Mouse (Mus musculus) neural tube, embryonic 10.5 days (tissue): ENCODE measurements at regions not wholly inside any gene's neighbourhood (a gene's known extent, or its start where the extent isn't known, plus 50 kb on each side); places are given as distances from the start of the nearest gene placed in this dataset.

Experiments
- DNase-seq: peaks from one replicate; pipeline ENCODE4 v3.0.0-alpha.2; 2017; ENCODE audit warnings: low spot score; ENCODE audit errors: extremely low spot score

DNA sequence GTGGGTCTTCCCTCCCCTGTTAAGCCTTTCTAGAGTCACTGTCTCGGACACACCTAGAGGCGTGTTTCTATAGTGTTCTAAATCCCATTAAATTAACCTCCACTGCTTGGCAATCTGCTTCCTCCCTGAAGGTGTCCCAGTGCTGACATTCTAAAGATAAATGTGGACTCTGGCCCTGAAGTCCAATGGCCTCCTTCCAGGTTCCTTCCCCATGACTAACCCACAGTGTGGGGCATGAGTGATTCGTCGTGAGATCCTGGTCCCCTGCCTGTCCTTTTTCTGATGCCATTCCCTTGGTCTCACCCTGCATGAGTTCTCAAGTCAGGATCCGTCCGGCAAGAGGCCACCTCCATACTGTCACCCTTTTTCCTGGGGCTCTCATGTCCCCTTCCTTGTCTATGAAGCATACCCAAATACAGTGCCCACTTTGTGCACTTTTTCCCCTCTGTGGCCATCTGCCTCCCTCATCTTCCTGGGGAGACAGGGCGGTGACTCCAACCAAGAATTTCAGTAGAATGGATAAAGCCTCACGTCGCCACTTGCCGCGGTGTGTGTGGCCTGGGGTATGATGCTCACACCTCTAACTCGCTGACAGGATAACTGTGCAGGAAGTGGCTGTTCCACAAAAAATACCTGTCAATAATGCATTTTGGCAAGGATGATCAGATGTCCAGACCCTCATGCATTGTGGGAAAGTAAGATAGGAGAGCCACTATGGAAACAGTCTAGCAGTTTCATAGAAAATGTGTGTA is 152.9 kb downstream of the Gm9376 start:
- DNase-seq: no peak

DNA sequence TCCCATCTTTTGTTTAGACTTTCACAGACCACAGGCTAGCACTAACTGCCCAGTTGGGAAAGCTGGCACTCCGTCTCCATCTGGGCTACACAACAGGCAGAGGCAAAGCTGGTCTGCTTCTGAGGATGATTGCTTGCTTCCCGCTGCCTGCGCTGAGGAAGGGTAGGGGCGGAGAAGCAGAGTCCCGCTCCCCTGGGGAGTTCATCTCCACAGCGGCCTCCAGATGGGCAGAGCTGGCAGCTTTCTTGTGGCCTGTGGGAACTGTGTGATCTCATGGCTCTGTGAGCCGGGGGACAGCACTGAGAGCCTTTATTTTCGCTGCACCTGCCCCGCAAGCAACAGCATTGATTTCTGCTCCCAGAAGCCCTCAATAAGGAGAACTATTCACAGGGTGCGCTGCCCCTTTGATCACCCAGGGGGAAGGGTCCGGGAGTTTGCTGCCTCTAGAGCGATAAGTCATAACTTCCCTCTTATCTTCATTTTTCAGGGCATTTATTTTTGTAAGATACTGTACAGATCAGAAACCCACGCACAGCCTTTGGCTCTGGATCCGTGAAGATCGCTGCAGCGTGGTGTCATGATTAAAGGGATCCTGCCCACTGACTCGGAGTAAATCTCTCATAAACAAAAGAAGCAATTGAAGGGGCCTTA is 155.7 kb downstream of the Gm9376 start:
- peak; percentile 55 for DNase-seq

DNA sequence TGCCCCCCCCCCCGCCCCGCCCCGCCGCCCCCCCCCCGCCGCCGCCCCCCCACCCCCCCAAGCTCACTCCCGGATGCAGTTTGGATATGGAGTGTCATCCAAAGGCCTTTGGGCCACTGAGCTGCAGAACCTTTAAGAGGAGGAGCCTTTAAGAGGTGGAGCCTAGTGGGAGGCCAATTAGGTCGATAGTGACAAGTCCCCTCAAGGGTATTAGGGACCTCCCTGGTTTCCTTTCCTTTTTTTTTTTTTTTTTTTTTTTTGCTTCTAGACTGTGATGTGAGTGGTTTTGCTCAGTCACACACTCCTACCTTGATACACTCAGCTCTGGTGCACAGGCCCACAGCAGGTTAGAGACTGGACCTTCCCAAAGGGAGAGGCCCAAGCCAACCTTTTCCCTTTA is 156.5 kb downstream of the Gm9376 start:
- no peak for DNase-seq

DNA sequence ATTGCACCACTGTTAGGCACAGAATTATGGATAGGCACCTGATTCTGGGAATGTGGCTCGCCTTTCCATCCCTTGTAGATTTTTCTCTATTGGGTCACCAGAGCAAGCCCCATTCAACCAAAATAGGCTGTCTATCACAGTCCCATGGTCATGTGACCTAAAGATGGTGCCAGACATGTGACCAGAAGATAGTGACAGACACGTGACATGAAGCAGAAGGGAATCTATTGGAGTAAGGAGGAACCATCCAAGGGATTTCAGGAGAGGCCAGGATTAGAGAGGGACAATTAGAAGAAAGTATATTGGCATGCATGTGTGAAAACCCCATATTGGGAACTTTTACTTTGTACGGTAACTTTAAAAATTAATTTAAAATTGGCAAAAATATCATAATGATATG is 159.8 kb downstream of the Gm9376 start:
- no peak for DNase-seq

DNA sequence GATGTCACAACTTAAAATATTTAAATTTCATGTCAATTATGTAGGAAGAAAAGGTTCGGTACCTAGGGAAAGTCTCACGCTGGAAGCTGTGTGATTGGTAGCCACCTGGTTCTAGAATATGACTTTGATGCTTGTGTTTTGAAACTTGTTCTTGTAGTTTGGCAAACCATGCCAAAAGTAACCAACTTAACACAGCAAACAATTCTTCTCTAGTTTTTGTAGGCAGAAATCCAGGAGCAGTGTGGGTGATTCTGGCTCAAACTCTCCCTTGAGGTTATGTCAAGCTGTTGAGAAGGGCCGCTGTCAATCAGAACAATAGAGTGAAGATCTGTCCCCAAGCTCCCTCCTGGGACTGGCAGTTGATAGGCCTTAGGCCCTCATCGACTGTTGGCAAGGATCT is 163.5 kb downstream of the Gm9376 start:
- DNase-seq: no peak

DNA sequence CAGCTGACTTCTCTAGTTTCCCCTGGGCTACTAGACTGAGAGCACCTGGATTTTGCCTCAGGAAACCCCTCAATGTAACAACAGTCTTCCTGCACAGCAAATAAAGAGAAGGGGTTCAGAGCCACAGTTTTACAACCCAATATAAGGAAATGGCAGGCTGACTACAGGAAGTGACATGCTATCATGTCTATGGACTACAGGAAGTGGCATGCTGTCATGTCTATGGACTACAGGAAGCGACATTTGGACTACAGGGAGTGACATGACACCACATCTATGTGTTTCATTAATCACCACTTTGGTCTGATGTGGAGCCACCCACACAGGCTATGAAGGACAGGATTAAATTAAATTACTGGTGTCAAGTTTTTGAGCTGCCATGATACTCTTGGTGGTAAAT is 164.0 kb downstream of the Gm9376 start:
- no peak for DNase-seq

DNA sequence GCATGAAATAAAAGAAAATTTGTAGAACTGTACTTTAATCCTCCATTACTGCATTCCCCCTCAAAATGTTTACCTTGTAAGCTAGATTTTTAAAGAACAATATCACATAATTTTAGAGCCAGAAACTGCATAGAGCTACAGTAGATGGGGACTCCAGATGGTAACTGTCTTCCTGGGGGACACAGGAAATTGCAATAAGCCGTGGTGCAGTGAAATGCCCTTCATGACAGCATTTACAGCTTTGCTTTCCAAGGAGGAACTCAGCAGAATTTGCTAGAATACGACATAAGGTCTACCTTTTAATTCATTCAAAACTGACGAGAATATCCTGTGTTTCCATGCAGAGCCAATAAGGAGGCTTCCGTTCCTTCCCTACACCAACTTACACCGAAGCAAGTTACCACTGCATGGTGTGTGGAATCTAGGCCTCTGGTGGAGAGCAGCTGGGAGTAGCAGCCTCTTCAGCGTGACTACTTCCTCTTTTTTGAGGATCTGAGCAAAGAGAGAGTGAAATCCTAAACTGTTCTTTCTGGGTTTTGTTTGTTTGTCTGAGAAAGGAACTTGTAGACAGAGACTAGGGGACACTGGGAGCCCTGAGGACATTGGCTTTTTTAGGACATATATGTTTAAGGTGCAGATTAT is 164.6 kb downstream of the Gm9376 start:
- DNase-seq: no peak
